Mouse (Mus musculus) liver, embryonic 15.5 days (tissue): Measurements from ENCODE around the gene Hist1h2aa. TPM values are rescaled to one million over a fixed set of nuclear protein-coding genes. Genes with fewer than 3 reads are reported as not detected.

Source experiments
- ATAC-seq: fragments of 200-750 bp; cut with Nextera tagmentation; 2 replicates; pipeline ENCODE4 v1.8.0; 2017; ENCODE audit warnings: moderate number of reproducible peaks, mild to moderate bottlenecking, moderate library complexity; ENCODE audit not compliant: insufficient read depth
- H3K27ac ChIP-seq: fragments of 300-500 bp; sonication (generic); replicated peaks from 2 replicates; pipeline ENCODE4 v1.5.1; 2015; ENCODE audit warnings: mild to moderate bottlenecking, inconsistent platforms
- H3K27me3 ChIP-seq: fragments of 300-500 bp; sonication (generic); 2 replicates; pipeline ENCODE4 v1.6.1; 2015; ENCODE audit warnings: mild to moderate bottlenecking, inconsistent platforms
- H3K36me3 ChIP-seq: fragments of 300-500 bp; sonication (generic); replicated peaks from 2 replicates; pipeline ENCODE4 v1.6.1; 2015; ENCODE audit warnings: moderate library complexity, mild to moderate bottlenecking, inconsistent platforms
- H3K4me1 ChIP-seq: fragments of 300-500 bp; sonication (generic); replicated peaks from 2 replicates; pipeline ENCODE4 v1.6.1; 2015; ENCODE audit warnings: inconsistent platforms
- H3K4me2 ChIP-seq: fragments of 300-500 bp; sonication (generic); 2 replicates; pipeline ENCODE4 v1.6.1; 2015; ENCODE audit warnings: moderate library complexity, mild to moderate bottlenecking, inconsistent platforms
- H3K4me3 ChIP-seq: fragments of 300-500 bp; sonication (generic); replicated peaks from 2 replicates; pipeline ENCODE4 v1.5.1; 2015; ENCODE audit warnings: mild to moderate bottlenecking, inconsistent platforms
- H3K9ac ChIP-seq: fragments of 300-500 bp; sonication (generic); 2 replicates; pipeline ENCODE4 v1.6.1; 2015; ENCODE audit warnings: moderate library complexity, mild to moderate bottlenecking, inconsistent platforms
- H3K9me3 ChIP-seq: fragments of 300-500 bp; sonication (generic); replicated peaks from 2 replicates; pipeline ENCODE4 v1.6.1; 2016; ENCODE audit warnings: inconsistent platforms
- WGBS: fragments of 180-500 bp; shearing (Covaris S2); methylation state at CpG from one replicate; pipeline ENCODE4 v1.1.7; 2015; ENCODE audit warnings: mixed read lengths; ENCODE audit not compliant: insufficient replicate concordance; 5-methylcytosine and 5-hydroxymethylcytosine counted together
- polyA plus RNA-seq: library from polyadenylated mRNA; unstranded; fragments of >200 nt; fragmentation: Nextera tagmentation; extraction: Ambion mirVana; gene quantifications from 2 replicates; pipeline ENCODE4 v1.2.1, GENCODE M21; 2015

Gene Hist1h2aa
- polyA plus RNA-seq, result not detected in 2 replicates

DNA sequence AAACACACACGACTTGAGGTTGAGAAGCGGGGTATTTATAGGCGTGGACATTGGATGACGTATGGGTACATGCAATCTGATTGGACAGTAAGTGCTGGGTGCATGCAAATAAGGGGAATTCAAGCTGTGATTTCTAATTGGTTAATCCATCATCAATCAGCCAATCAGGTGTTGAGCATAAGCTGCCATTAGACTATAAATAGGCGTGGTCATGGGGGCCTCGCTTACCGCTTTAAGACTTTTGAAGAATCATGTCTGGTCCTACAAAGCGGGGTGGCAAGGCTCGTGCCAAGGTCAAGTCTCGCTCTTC, at the start of gene Hist1h2aa:
Gene Hist1h2aa, plus strand, starts transcription at position 252 of the 310 bp plus-strand sequence.
- H3K9me3 ChIP-seq, result no peaks in the 10 kb centered on the region
- H3K36me3 ChIP-seq, result no peaks in the 10 kb centered on the region
- H3K27ac ChIP-seq, result no peak within 1 kb of the TSS
- H3K9ac ChIP-seq, result no peak within 1 kb of the TSS
- no peak within 1 kb of the TSS for H3K4me3 ChIP-seq
- no peaks in the 10 kb centered on the region for H3K27me3 ChIP-seq
- no peaks in the 10 kb centered on the region for H3K4me1 ChIP-seq
- no peak for ATAC-seq
- H3K4me2 ChIP-seq, result no peak within 1 kb of the TSS
- 79% methylated on average over 10 of the region's 10 CpGs for WGBS

DNA sequence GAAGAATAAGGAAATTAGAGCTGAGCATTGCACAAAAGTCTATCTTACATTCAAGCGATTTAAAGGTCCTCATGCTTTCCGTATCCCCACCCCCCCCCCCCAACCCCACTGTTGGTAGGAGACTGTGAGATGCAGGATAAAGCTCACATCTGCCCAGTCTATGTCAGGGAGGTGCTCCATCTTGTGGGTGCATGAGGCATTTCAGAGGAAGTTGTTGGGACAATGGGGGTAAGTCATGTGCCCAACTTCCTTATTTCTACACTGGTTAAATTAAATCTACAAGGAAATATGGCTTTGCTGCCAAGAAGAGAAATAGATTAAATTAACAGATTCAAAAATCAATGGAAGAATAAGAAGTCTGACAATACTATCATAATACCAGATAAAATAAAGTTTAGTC, 48.7 kb upstream of the Hist1h2aa start:
- no peaks in the 10 kb centered on the region for H3K9me3 ChIP-seq
- H3K4me1 ChIP-seq, result 0 out of 2 replicates have a peak, but pooled peaks cover 7% of the 10 kb centered on the region
- no peak overlapping the region for H3K9ac ChIP-seq
- no peaks in the 10 kb centered on the region for H3K36me3 ChIP-seq
- 3% methylated on average over 2 of the region's 2 CpGs for WGBS
- H3K4me3 ChIP-seq, result no peak overlapping the region
- ATAC-seq, result no peak
- no peak overlapping the region for H3K27ac ChIP-seq
- no peak overlapping the region for H3K4me2 ChIP-seq
- H3K27me3 ChIP-seq, result no peaks in the 10 kb centered on the region

GRCm38 (mm10) chr13:23887026-23887725, 47.1 kb upstream of the Hist1h2aa start:
- H3K27ac ChIP-seq, result no peak overlapping the region
- peak; percentile 62; the same call in 1 of the 2 replicates for ATAC-seq
- no peaks in the 10 kb centered on the region for H3K27me3 ChIP-seq
- H3K4me2 ChIP-seq, result no peak overlapping the region
- H3K36me3 ChIP-seq, result no peaks in the 10 kb centered on the region
- H3K4me1 ChIP-seq, result 0 out of 2 replicates have a peak, but pooled peaks cover 7% of the 10 kb centered on the region
- WGBS, result 60% methylated on average over 3 of the region's 3 CpGs
- H3K9me3 ChIP-seq, result no peaks in the 10 kb centered on the region
- H3K9ac ChIP-seq, result no peak overlapping the region
- no peak overlapping the region for H3K4me3 ChIP-seq

GRCm38 (mm10) chr13:23889011-23889605, 45.2 kb upstream of the Hist1h2aa start:
- ATAC-seq, result no peak
- no peak overlapping the region for H3K27ac ChIP-seq
- 0 out of 2 replicates have a peak, but pooled peaks cover 11% of the 10 kb centered on the region for H3K4me1 ChIP-seq
- H3K4me3 ChIP-seq, result no peak overlapping the region
- no peaks in the 10 kb centered on the region for H3K36me3 ChIP-seq
- H3K9ac ChIP-seq, result no peak overlapping the region
- H3K4me2 ChIP-seq, result no peak overlapping the region
- WGBS, result 58% methylated on average over 6 of the region's 6 CpGs
- H3K9me3 ChIP-seq, result no peaks in the 10 kb centered on the region
- no peaks in the 10 kb centered on the region for H3K27me3 ChIP-seq

- no peak overlapping the region for H3K4me3 ChIP-seq
- ATAC-seq, result no peak
- no peaks in the 10 kb centered on the region for H3K36me3 ChIP-seq
- WGBS, result 37% methylated on average over 9 of the region's 9 CpGs
- 0 out of 2 replicates have a peak, but pooled peaks cover 3% of the 10 kb centered on the region for H3K4me1 ChIP-seq
- no peaks in the 10 kb centered on the region for H3K9me3 ChIP-seq
- H3K4me2 ChIP-seq, result no peak overlapping the region
- no peak overlapping the region for H3K27ac ChIP-seq
- H3K9ac ChIP-seq, result no peak overlapping the region
- H3K27me3 ChIP-seq, result no peaks in the 10 kb centered on the region
Measured at GRCm38 (mm10) chr13:23892592-23893268, 41.5 kb upstream of the Hist1h2aa start.

DNA sequence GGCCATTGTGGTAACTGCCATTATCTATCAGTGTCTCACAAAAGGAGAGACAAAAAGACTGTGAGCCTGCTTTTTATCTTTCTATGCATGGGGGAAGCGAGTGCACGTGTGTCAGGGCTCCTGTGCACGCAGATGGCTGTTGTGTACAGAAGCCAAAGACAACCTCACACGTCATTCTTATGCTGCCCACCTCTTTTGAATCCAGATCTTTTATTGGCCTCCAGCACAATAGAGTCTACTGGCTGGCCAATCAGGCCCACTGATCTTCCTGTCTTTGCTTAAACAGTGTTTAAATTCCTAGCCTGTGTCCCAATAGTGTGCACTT, 41.0 kb upstream of the Hist1h2aa start:
- H3K9ac ChIP-seq, result no peak overlapping the region
- no peak overlapping the region for H3K27ac ChIP-seq
- H3K4me1 ChIP-seq, result 0 out of 2 replicates have a peak, but pooled peaks cover 3% of the 10 kb centered on the region
- WGBS, result 19% methylated on average over 4 of the region's 4 CpGs
- no peaks in the 10 kb centered on the region for H3K9me3 ChIP-seq
- no peak overlapping the region for H3K4me2 ChIP-seq
- H3K4me3 ChIP-seq, result no peak overlapping the region
- H3K36me3 ChIP-seq, result no peaks in the 10 kb centered on the region
- no peaks in the 10 kb centered on the region for H3K27me3 ChIP-seq
- no peak for ATAC-seq

DNA sequence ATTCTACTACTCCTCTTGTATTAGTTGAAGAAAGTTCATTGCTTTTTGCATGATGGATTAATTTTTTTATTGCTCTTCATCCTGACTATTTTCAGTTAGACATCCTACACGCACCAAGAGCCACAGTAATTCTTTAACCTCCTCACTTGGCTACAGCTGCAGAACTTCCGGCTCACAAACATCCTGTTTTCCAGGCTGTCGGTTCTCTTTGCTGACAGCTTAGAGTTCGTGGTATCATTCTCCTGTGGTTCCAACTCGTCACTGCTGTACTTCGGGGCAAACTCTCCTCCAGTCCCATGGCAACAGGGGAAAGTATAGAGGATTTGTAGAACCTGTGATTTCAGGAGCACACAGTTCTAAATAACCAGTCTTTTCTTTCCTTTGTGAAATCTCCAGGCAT, 36.0 kb upstream of the Hist1h2aa start:
- no peak for ATAC-seq
- H3K36me3 ChIP-seq, result no peaks in the 10 kb centered on the region
- no peaks in the 10 kb centered on the region for H3K9me3 ChIP-seq
- no peak overlapping the region for H3K4me2 ChIP-seq
- H3K27me3 ChIP-seq, result no peaks in the 10 kb centered on the region
- no peak overlapping the region for H3K4me3 ChIP-seq
- H3K27ac ChIP-seq, result no peak overlapping the region
- no peak overlapping the region for H3K9ac ChIP-seq
- no peaks in the 10 kb centered on the region for H3K4me1 ChIP-seq
- WGBS, result 15% methylated on average over 6 of the region's 6 CpGs

GRCm38 (mm10) chr13:23906906-23907305, 27.4 kb upstream of the Hist1h2aa start:
- ATAC-seq, result no peak
- WGBS, result 75% methylated on average over 5 of the region's 5 CpGs
- H3K4me1 ChIP-seq, result no peaks in the 10 kb centered on the region

GRCm38 (mm10) chr13:23910121-23910520, 24.1 kb upstream of the Hist1h2aa start:
- H3K27ac ChIP-seq, result no peak overlapping the region
- no peak overlapping the region for H3K9ac ChIP-seq
- no peak overlapping the region for H3K4me2 ChIP-seq
- H3K4me1 ChIP-seq, result peaks cover 10% of the 10 kb centered on the region; the same call in 1 of the 2 replicates
- H3K4me3 ChIP-seq, result no peak overlapping the region
- 19% methylated on average over 5 of the region's 5 CpGs for WGBS
- no peaks in the 10 kb centered on the region for H3K27me3 ChIP-seq
- H3K36me3 ChIP-seq, result no peaks in the 10 kb centered on the region
- H3K9me3 ChIP-seq, result no peaks in the 10 kb centered on the region
- ATAC-seq, result no peak

More at GRCm38 (mm10) chr13:23906906-23907305, 27.4 kb upstream of the Hist1h2aa start:
- no peak overlapping the region for H3K4me3 ChIP-seq
- no peak overlapping the region for H3K9ac ChIP-seq
- H3K9me3 ChIP-seq, result no peaks in the 10 kb centered on the region
- H3K36me3 ChIP-seq, result no peaks in the 10 kb centered on the region
- no peak overlapping the region for H3K4me2 ChIP-seq
- no peak overlapping the region for H3K27ac ChIP-seq
- H3K27me3 ChIP-seq, result no peaks in the 10 kb centered on the region

GRCm38 (mm10) chr13:23911335-23911734, 22.9 kb upstream of the Hist1h2aa start:
- no peak overlapping the region for H3K27ac ChIP-seq
- 23% methylated on average over 5 of the region's 5 CpGs for WGBS
- H3K4me2 ChIP-seq, result no peak overlapping the region
- H3K9me3 ChIP-seq, result no peaks in the 10 kb centered on the region
- no peak overlapping the region for H3K4me3 ChIP-seq
- no peak overlapping the region for H3K9ac ChIP-seq
- H3K36me3 ChIP-seq, result no peaks in the 10 kb centered on the region
- ATAC-seq, result no peak
- peaks cover 18% of the 10 kb centered on the region; the same call in 1 of the 2 replicates for H3K4me1 ChIP-seq
- H3K27me3 ChIP-seq, result no peaks in the 10 kb centered on the region

- no peaks in the 10 kb centered on the region for H3K9me3 ChIP-seq
- peak overlapping the region; percentile 39; the same call in 1 of the 2 replicates for H3K27ac ChIP-seq
- peak; percentile 80 for ATAC-seq
- H3K36me3 ChIP-seq, result no peaks in the 10 kb centered on the region
- 3% methylated on average over 6 of the region's 6 CpGs for WGBS
- no peak overlapping the region for H3K4me3 ChIP-seq
- H3K4me2 ChIP-seq, result no peak overlapping the region
- H3K27me3 ChIP-seq, result no peaks in the 10 kb centered on the region
- H3K4me1 ChIP-seq, result peaks cover 20% of the 10 kb centered on the region; the same call in 1 of the 2 replicates
- H3K9ac ChIP-seq, result no peak overlapping the region
Measured at GRCm38 (mm10) chr13:23913791-23914306, 20.4 kb upstream of the Hist1h2aa start.
